Mouse (Mus musculus) embryonic facial prominence, embryonic 15.5 days (tissue): ENCODE results near the gene Fcer2a. TPM values are rescaled to one million over a fixed set of nuclear protein-coding genes. Genes with fewer than 3 reads are reported as not detected.

Experiments
- ATAC-seq: fragments of 200-750 bp; cut with Nextera tagmentation; 2 replicates; pipeline ENCODE4 v1.8.0; 2017; ENCODE audit warnings: low read depth, moderate TSS enrichment; ENCODE audit not compliant: insufficient number of reproducible peaks, low FRiP score, low TSS enrichment
- H3K27ac ChIP-seq: fragments of 300-500 bp; sonication (generic); replicated peaks from 2 replicates; pipeline ENCODE4 v1.5.1; 2015; ENCODE audit warnings: mild to moderate bottlenecking, inconsistent platforms
- H3K27me3 ChIP-seq: fragments of 300-500 bp; sonication (generic); 2 replicates; pipeline ENCODE4 v1.6.1; 2015; ENCODE audit warnings: inconsistent platforms
- H3K36me3 ChIP-seq: fragments of 300-500 bp; sonication (generic); 2 replicates; pipeline ENCODE4 v1.6.1; 2015; ENCODE audit warnings: mild to moderate bottlenecking, inconsistent platforms
- H3K4me1 ChIP-seq: fragments of 300-500 bp; sonication (generic); 2 replicates; pipeline ENCODE4 v1.6.1; 2015; ENCODE audit warnings: inconsistent platforms
- H3K4me2 ChIP-seq: fragments of 300-500 bp; sonication (generic); replicated peaks from 2 replicates; pipeline ENCODE4 v1.6.1; 2015; ENCODE audit warnings: mild to moderate bottlenecking, inconsistent platforms
- H3K4me3 ChIP-seq: fragments of 300-500 bp; sonication (generic); replicated peaks from 2 replicates; pipeline ENCODE4 v1.5.1; 2015; ENCODE audit warnings: mild to moderate bottlenecking, inconsistent platforms
- H3K9ac ChIP-seq: fragments of 300-500 bp; sonication (generic); 2 replicates; pipeline ENCODE4 v1.6.1; 2015; ENCODE audit warnings: inconsistent platforms
- H3K9me3 ChIP-seq: fragments of 300-500 bp; sonication (generic); replicated peaks from 2 replicates; pipeline ENCODE4 v1.6.1; 2016; ENCODE audit warnings: inconsistent platforms
- WGBS: fragments of 180-500 bp; shearing (Covaris S2); methylation state at CpG from one replicate; pipeline ENCODE4 v1.1.7; 2015; 5-methylcytosine and 5-hydroxymethylcytosine counted together
- polyA plus RNA-seq: library from polyadenylated mRNA; unstranded; fragments of >200 nt; fragmentation: Nextera tagmentation; extraction: Ambion mirVana; gene quantifications from 2 replicates; pipeline ENCODE4 v1.2.1, GENCODE M21; 2015

The Fcer2a gene
- polyA plus RNA-seq, 1 experiment from 2014 or later, result 0.16 TPM

- peak within 1 kb of the TSS; percentile 94 for H3K9ac ChIP-seq
- no peaks in the 10 kb centered on the region for H3K27me3 ChIP-seq
- H3K36me3 ChIP-seq, result peaks cover 23% of the 10 kb centered on the region
- ATAC-seq, result peak; percentile 85
- no peaks in the 10 kb centered on the region for H3K9me3 ChIP-seq
- H3K27ac ChIP-seq, result peak within 1 kb of the TSS; percentile 91
- H3K4me3 ChIP-seq, result peak within 1 kb of the TSS; percentile 96
- H3K4me1 ChIP-seq, result peaks cover 22% of the 10 kb centered on the region
- under 1% methylated on average over 61 of the region's 61 CpGs for WGBS
- H3K4me2 ChIP-seq, result peak within 1 kb of the TSS; percentile 55
These were observed 17.6 kb downstream of the Fcer2a start, which contains the start of gene Trappc5 for GRCm38 (mm10) chr8:3676131-3676992. Gene Trappc5 (plus strand): TSS chr8:3676299.

DNA sequence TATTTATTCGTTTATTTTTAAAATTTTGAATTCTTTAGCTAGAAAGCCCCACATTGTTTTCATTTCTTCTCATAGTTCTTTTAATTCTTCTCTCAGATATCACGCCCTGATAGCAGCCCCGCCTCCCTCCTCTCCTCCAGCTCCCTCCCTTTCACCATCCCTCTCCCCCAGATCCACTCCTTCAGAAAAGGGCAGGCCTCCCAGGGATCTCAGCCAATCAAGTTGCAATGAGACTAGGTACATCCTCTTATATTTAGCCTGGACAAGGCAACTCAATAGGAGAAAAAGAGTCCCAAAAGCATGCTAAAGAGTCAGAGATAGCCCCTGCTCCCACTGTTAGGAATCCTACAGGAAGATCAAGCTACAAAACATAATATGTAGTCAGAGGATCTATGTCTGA lies 19.3 kb downstream of the Fcer2a start:
- H3K4me3 ChIP-seq, result no peak overlapping the region
- peaks cover 11% of the 10 kb centered on the region for H3K36me3 ChIP-seq
- WGBS, result 57% methylated on average over 3 of the region's 3 CpGs
- no peak for ATAC-seq
- no peak overlapping the region for H3K4me2 ChIP-seq
- no peaks in the 10 kb centered on the region for H3K9me3 ChIP-seq
- peaks cover 22% of the 10 kb centered on the region for H3K4me1 ChIP-seq
- no peaks in the 10 kb centered on the region for H3K27me3 ChIP-seq
- no peak overlapping the region for H3K9ac ChIP-seq
- H3K27ac ChIP-seq, result no peak overlapping the region

DNA sequence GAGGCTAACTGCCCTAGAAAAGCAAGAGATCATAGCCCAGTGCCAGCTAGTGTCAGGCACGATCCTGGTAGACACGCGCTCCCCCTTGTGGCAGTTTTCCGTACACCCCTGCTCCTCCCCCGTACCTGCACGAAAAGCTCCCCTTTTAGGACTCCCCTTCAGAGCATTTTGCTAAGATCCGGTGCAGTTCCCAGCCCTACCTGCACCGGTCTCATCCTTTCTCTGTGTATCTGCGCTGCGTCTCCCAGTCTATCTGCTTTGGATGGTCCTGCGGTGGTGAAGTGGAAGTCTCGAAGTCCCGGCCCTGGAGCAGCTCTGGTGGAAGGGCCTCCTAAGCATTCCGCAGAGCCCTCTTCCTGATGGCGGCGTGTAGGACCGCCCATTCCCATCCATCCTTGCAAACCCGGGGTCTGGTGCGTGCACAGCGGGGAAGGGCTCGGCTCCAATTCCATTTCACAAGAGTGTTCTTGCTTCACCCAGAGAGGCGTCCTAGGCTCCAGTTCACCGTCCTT lies 21.9 kb downstream of the Fcer2a start, which contains the start of gene Fcor:
Fcor (minus strand) TSS at position 383 of the 512 bp plus-strand sequence.
- Histone ChIP-seq H3K4me2 (peak within 1 kb of the TSS; percentile 72), H3K27me3 (no peaks in the 10 kb centered on the region), H3K27ac (peak within 1 kb of the TSS; percentile 74), H3K4me3 (peak within 1 kb of the TSS; percentile 65), H3K9ac (peak within 1 kb of the TSS; percentile 47), H3K9me3 (no peaks in the 10 kb centered on the region), H3K36me3 (no peaks in the 10 kb centered on the region), H3K4me1 (peaks cover 10% of the 10 kb centered on the region)
- under 1% methylated on average over 23 of the region's 23 CpGs for WGBS
- ATAC-seq, result peak; percentile 84

DNA sequence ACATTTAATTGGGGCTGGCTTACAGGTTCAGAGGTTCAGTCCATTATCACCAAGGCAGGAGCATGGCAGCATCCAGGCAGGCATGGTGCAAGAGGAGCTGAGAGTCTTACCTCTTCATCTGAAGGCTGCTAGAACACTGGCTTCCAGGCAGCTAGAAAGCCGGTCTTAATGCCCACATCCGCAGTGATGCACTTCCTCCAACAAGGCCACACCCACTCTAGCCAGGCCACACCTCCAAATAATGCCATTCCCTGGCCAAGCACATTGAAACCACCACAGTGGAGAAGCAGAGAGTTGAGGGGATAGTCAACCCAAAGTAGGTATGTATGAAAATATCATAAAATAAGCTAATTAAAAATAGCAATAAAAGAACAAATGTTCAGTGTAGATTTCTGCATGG lies 23.6 kb downstream of the Fcer2a start:
- WGBS, result 71% methylated on average over 2 of the region's 2 CpGs
- ATAC-seq, result no peak
- peaks cover 10% of the 10 kb centered on the region for H3K4me1 ChIP-seq

GRCm38 (mm10) chr8:3665507-3665906 lies 28.5 kb downstream of the Fcer2a start, which contains the start of gene Mcemp1:
Gene Mcemp1 (plus strand): TSS chr8:3665754.
- Histone ChIP-seq H3K27me3 (no peaks in the 10 kb centered on the region), H3K4me3 (no peak within 1 kb of the TSS), H3K27ac (no peak within 1 kb of the TSS), H3K9ac (no peak within 1 kb of the TSS), H3K4me1 (no peaks in the 10 kb centered on the region), H3K4me2 (no peak within 1 kb of the TSS), H3K9me3 (no peaks in the 10 kb centered on the region), H3K36me3 (no peaks in the 10 kb centered on the region)
- no peak for ATAC-seq
- WGBS, result 54% methylated on average over 6 of the region's 6 CpGs

More for the DNA sequence above, 23.6 kb downstream of the Fcer2a start:
- Histone ChIP-seq H3K9me3 (no peaks in the 10 kb centered on the region), H3K9ac (no peak overlapping the region), H3K36me3 (no peaks in the 10 kb centered on the region), H3K4me3 (no peak overlapping the region), H3K4me2 (no peak overlapping the region), H3K27ac (no peak overlapping the region), H3K27me3 (no peaks in the 10 kb centered on the region)

DNA sequence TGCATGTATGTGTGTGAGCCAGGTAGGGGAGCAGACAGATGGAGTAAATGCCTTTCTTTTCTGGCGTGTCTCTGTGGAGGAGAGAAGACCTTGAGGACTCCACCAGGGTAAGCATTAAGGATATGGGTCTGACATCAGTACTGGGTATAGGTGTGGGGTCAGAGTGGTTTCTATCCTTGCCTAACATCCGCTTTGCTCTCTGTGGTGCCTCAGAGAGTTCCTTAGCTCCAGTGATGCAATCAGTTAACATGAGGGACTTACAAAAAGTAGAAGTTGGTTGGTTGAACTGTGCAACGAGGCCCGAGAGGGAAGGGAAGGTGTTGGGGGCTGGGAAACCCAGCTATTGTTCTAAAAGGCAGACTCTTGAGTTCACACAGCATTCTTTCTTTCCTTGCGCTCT lies 29.6 kb downstream of the Fcer2a start:
- H3K4me1 ChIP-seq, result no peaks in the 10 kb centered on the region
- WGBS, result 68% methylated on average over 5 of the region's 5 CpGs
- H3K4me3 ChIP-seq, result no peak overlapping the region
- H3K36me3 ChIP-seq, result no peaks in the 10 kb centered on the region
- H3K27me3 ChIP-seq, result no peaks in the 10 kb centered on the region
- no peak overlapping the region for H3K9ac ChIP-seq
- ATAC-seq, result no peak
- H3K4me2 ChIP-seq, result no peak overlapping the region
- no peaks in the 10 kb centered on the region for H3K9me3 ChIP-seq
- no peak overlapping the region for H3K27ac ChIP-seq

DNA sequence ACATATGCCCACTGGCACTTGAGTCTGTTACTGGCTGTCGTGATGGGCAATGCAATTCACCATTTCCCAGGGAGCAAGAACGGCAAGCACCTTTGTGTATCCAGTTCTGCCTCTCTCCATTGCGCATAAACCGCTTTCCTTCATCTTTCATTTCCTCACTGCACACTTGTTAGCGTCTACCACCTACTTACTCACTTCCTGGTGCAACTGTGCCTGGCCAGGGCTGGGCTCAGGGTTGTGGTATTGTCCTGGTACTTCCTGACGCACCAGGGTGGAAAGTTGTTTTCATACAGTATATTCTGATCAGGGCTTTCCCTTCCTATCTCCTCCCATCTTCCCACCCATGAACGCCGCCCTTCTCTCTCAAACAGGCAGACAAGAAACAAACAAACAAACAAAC lies 33.1 kb downstream of the Fcer2a start:
- 81% methylated on average over 8 of the region's 8 CpGs for WGBS
- H3K27me3 ChIP-seq, result no peaks in the 10 kb centered on the region
- H3K4me3 ChIP-seq, result no peak overlapping the region
- H3K4me1 ChIP-seq, result no peaks in the 10 kb centered on the region
- no peak overlapping the region for H3K4me2 ChIP-seq
- no peaks in the 10 kb centered on the region for H3K36me3 ChIP-seq
- ATAC-seq, result no peak
- H3K9me3 ChIP-seq, result no peaks in the 10 kb centered on the region
- H3K27ac ChIP-seq, result no peak overlapping the region
- no peak overlapping the region for H3K9ac ChIP-seq

DNA sequence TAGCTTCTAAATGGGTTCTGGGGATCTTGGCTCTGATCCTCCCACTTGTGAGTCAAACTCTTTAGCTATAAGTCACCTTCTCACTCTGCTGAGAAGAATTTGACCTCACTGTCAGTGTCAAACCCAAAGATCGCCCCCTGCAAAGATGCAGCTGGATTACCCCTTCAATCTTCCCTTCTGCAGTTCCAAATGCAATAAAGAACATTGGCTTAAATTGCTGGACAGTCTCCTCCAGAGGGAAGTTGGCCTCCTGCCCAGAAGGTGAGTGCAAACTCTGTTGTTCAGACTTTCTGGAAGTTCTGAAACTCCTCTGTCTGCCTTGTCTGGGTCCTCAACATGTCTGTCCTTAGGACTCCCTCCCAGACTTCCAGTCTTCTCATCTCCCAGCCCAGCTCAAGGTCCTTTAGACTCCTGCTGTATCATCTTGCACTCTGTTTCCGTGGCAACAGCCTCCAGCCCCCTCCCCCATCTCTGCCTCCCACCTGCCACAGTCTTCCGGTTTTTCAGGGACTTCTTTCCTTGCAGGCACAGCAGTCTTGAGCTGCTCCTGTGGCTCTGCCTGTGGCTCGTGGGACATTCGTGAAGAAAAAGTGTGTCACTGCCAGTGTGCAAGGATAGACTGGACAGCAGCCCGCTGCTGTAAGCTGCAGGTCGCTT lies 37.1 kb downstream of the Fcer2a start:
- 21% methylated on average over 7 of the region's 7 CpGs for WGBS
- Histone ChIP-seq H3K27me3 (no peaks in the 10 kb centered on the region), H3K9me3 (no peaks in the 10 kb centered on the region), H3K27ac (no peak overlapping the region), H3K36me3 (no peaks in the 10 kb centered on the region), H3K4me1 (no peaks in the 10 kb centered on the region), H3K4me2 (no peak overlapping the region), H3K9ac (no peak overlapping the region), H3K4me3 (no peak overlapping the region)
- ATAC-seq, result no peak

DNA sequence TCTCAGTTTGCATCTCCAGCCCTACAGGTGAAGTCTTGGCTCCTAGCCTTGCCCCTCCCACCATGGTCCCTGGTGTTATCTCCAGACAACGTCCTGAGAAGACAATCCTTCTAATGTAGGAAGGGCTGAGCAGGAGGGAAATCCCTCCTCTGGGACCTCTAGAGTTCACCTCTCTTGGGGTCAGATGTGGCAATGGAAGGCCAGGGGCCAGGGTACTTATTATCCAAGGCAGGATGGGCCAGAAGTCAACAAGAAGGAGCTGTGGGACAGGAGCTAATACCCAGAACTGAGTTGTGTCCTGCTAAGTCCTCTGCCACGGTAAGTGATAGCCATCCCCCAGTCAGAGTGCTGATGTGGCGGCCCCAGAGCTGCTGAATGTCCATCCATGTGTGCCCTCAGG lies 38.4 kb downstream of the Fcer2a start, which contains the start of gene Retn:
Retn (plus strand) TSS at position 245 of the 400 bp plus-strand sequence.
- no peaks in the 10 kb centered on the region for H3K36me3 ChIP-seq
- H3K4me3 ChIP-seq, result no peak within 1 kb of the TSS
- H3K27ac ChIP-seq, result no peak within 1 kb of the TSS
- H3K27me3 ChIP-seq, result no peaks in the 10 kb centered on the region
- H3K9me3 ChIP-seq, result no peaks in the 10 kb centered on the region
- 73% methylated on average over 3 of the region's 3 CpGs for WGBS
- no peak within 1 kb of the TSS for H3K9ac ChIP-seq
- no peaks in the 10 kb centered on the region for H3K4me1 ChIP-seq
- no peak for ATAC-seq
- H3K4me2 ChIP-seq, result no peak within 1 kb of the TSS

DNA sequence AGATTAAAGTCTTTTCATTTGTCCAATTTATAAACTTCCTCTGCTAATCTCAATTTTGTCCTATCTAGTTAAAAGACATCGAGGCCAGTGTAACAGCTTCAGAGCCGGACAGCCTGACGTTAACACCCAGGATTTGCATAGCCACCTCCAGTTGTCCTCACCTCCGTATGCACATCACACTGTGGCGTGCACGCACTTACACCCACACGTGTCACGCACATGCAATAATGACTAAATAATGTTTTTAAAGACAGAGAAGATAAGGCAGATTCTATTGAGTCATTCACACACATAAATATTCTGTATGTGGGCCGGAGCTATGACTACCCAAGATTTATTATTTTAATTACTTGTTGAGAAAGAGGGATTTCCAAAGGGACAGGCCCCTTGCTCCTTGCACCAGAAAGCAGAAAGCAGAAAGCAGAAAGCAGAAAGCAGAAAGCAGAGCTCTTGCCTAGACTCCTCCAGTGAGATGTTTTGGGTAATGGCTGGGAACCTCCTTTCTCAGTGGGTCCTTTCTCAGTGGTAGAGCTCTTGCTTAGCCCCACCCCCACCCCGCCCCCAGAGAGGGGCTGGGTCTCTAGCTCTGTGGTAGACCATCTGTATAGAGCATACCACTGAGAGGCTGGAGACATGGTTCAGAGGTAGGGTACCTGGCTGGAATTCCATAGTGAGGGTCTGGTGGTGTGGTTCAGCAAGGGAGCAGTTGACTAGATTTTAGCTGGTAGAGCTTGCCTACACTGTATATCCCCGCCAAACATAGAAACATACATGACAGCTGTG lies 39.1 kb downstream of the Fcer2a start:
- ATAC-seq, result no peak
- Histone ChIP-seq H3K4me2 (no peak overlapping the region), H3K36me3 (no peaks in the 10 kb centered on the region), H3K9me3 (no peaks in the 10 kb centered on the region), H3K4me1 (no peaks in the 10 kb centered on the region), H3K4me3 (no peak overlapping the region), H3K27ac (no peak overlapping the region), H3K27me3 (no peaks in the 10 kb centered on the region), H3K9ac (no peak overlapping the region)
- 71% methylated on average over 11 of the region's 11 CpGs for WGBS

- H3K27ac ChIP-seq, result no peak overlapping the region
- ATAC-seq, result no peak
- H3K4me3 ChIP-seq, result no peak overlapping the region
- H3K27me3 ChIP-seq, result no peaks in the 10 kb centered on the region
- no peaks in the 10 kb centered on the region for H3K36me3 ChIP-seq
- H3K9ac ChIP-seq, result no peak overlapping the region
- no peak overlapping the region for H3K4me2 ChIP-seq
- H3K4me1 ChIP-seq, result no peaks in the 10 kb centered on the region
- no peaks in the 10 kb centered on the region for H3K9me3 ChIP-seq
- WGBS, result 67% methylated on average over 3 of the region's 3 CpGs
These were observed 41.1 kb downstream of the Fcer2a start for GRCm38 (mm10) chr8:3652845-3653244.
